Mouse (Mus musculus): Measurements from ENCODE around the gene Ppp1cc. TPM values are rescaled to one million over a fixed set of nuclear protein-coding genes. Genes with fewer than 3 reads are reported as not detected.

The Ppp1cc gene
- 278 TPM for total RNA-seq (2023)

GRCm38 (mm10) chr5:122157827-122158381 is at the start of gene Ppp1cc:
Gene Ppp1cc, plus strand, starts transcription at chr5:122158278.

GRCm38 (mm10) chr5:122140723-122141122 is 17.4 kb upstream of the Ppp1cc start, which contains the start of gene Ccdc63:
Gene Ccdc63, minus strand, starts transcription at chr5:122140823.

GRCm38 (mm10) chr5:122206475-122206874 is 48.4 kb downstream of the Ppp1cc start, which contains the start of gene Hvcn1:
Gene Hvcn1, plus strand, starts transcription at chr5:122206804.

Other genes starting within 250 kb of the Ppp1cc start
- not detected for gene Cux2, start 108.2 kb upstream of the Ppp1cc start, total RNA-seq (2023)
- gene Myl2, start 57.3 kb upstream of the Ppp1cc start, total RNA-seq (2023) = not detected
- not detected for gene Ccdc63, start 17.5 kb upstream of the Ppp1cc start, total RNA-seq (2023)
- gene Hvcn1, start 48.5 kb downstream of the Ppp1cc start, total RNA-seq (2023) = 82.9 TPM
- gene Tctn1, start 106.2 kb downstream of the Ppp1cc start, total RNA-seq (2023) = 3.2 TPM
- 36.9 TPM for gene Pptc7, start 126.1 kb downstream of the Ppp1cc start, total RNA-seq (2023)
- gene Rad9b, start 196.0 kb downstream of the Ppp1cc start, total RNA-seq (2023) = 6.9 TPM
- gene Vps29, start 196.1 kb downstream of the Ppp1cc start, total RNA-seq (2023) = 50.5 TPM
- gene Gpn3, start 213.6 kb downstream of the Ppp1cc start, total RNA-seq (2023) = 65.4 TPM
- 9.8 TPM for gene Fam216a, start 214.1 kb downstream of the Ppp1cc start, total RNA-seq (2023)
- gene Arpc3, start 233.6 kb downstream of the Ppp1cc start, total RNA-seq (2023) = 234 TPM